Mouse (Mus musculus): ENCODE data around the gene Faf1. TPM values are rescaled to one million over a fixed set of nuclear protein-coding genes. Genes with fewer than 3 reads are reported as not detected.

Gene Faf1
- 46.9 and 58.8 TPM in 2 replicates for polyA plus RNA-seq (2011; ENCODE audit: insufficient read length, low read depth, missing spikeins)

- no peak for TF ChIP-seq CTCF (IDR thresholded peaks at IDR 0.05; ENCODE audit: borderline replicate concordance, insufficient read depth, low read length)
- TF ChIP-seq POLR2A (IDR thresholded peaks at IDR 0.05; ENCODE audit: low read depth, low read length) = peak; percentile 75
Measured at GRCm38 (mm10) chr4:109676218-109677215, at the start of gene Faf1. Gene Faf1 (plus strand): TSS chr4:109676588.

GRCm38 (mm10) chr4:109630215-109630614 lies 46.2 kb upstream of the Faf1 start:
- Histone ChIP-seq H3K27ac (ENCODE audit: insufficient read depth, low read length) (no peak overlapping the region), H3K4me3 (ENCODE audit: insufficient read depth, low read length) (no peak overlapping the region), H3K4me1 (ENCODE audit: control insufficient read depth, insufficient read depth, low read length) (no peaks in the 10 kb centered on the region)
- no peak for TF ChIP-seq CTCF (IDR thresholded peaks at IDR 0.05; ENCODE audit: borderline replicate concordance, insufficient read depth, low read length)
- no peak for TF ChIP-seq POLR2A (IDR thresholded peaks at IDR 0.05; ENCODE audit: low read depth, low read length)

More at GRCm38 (mm10) chr4:109676218-109677215, at the start of gene Faf1:
- no peaks in the 10 kb centered on the region; the same call in 1 of the 2 replicates for H3K4me1 ChIP-seq (ENCODE audit: control insufficient read depth, insufficient read depth, low read length)
- H3K27ac ChIP-seq (ENCODE audit: insufficient read depth, low read length) = peak within 1 kb of the TSS; percentile 91
- peak within 1 kb of the TSS; percentile 96 for H3K4me3 ChIP-seq (ENCODE audit: insufficient read depth, low read length)

GRCm38 (mm10) chr4:109631029-109631428 lies 45.4 kb upstream of the Faf1 start:
- no peaks in the 10 kb centered on the region for H3K4me1 ChIP-seq (ENCODE audit: control insufficient read depth, insufficient read depth, low read length)
- H3K4me3 ChIP-seq (ENCODE audit: insufficient read depth, low read length) = no peak overlapping the region
- no peak overlapping the region for H3K27ac ChIP-seq (ENCODE audit: insufficient read depth, low read length)
- no peak for TF ChIP-seq CTCF (IDR thresholded peaks at IDR 0.05; ENCODE audit: borderline replicate concordance, insufficient read depth, low read length)

GRCm38 (mm10) chr4:109634971-109635370 lies 41.4 kb upstream of the Faf1 start:
- Histone ChIP-seq H3K27ac (ENCODE audit: insufficient read depth, low read length) (no peak overlapping the region), H3K4me3 (ENCODE audit: insufficient read depth, low read length) (no peak overlapping the region), H3K4me1 (ENCODE audit: control insufficient read depth, insufficient read depth, low read length) (no peaks in the 10 kb centered on the region)
- TF ChIP-seq CTCF (IDR thresholded peaks at IDR 0.05; ENCODE audit: borderline replicate concordance, insufficient read depth, low read length) (peak; percentile 10; the same call in 1 of the 2 replicates), POLR2A (IDR thresholded peaks at IDR 0.05; ENCODE audit: low read depth, low read length) (no peak)

GRCm38 (mm10) chr4:109639356-109639755 lies 37.0 kb upstream of the Faf1 start:
- H3K4me3 ChIP-seq (ENCODE audit: insufficient read depth, low read length) = no peak overlapping the region
- no peaks in the 10 kb centered on the region for H3K4me1 ChIP-seq (ENCODE audit: control insufficient read depth, insufficient read depth, low read length)
- TF ChIP-seq CTCF (IDR thresholded peaks at IDR 0.05; ENCODE audit: borderline replicate concordance, insufficient read depth, low read length) = no peak
- no peak for TF ChIP-seq POLR2A (IDR thresholded peaks at IDR 0.05; ENCODE audit: low read depth, low read length)
- no peak overlapping the region for H3K27ac ChIP-seq (ENCODE audit: insufficient read depth, low read length)

- H3K4me1 ChIP-seq (ENCODE audit: control insufficient read depth, insufficient read depth, low read length) = no peaks in the 10 kb centered on the region
- no peak overlapping the region for H3K4me3 ChIP-seq (ENCODE audit: insufficient read depth, low read length)
- TF ChIP-seq POLR2A (IDR thresholded peaks at IDR 0.05; ENCODE audit: low read depth, low read length) (no peak), CTCF (IDR thresholded peaks at IDR 0.05; ENCODE audit: borderline replicate concordance, insufficient read depth, low read length) (no peak)
- H3K27ac ChIP-seq (ENCODE audit: insufficient read depth, low read length) = no peak overlapping the region
Measured at GRCm38 (mm10) chr4:109640141-109640540, 36.2 kb upstream of the Faf1 start.

GRCm38 (mm10) chr4:109641451-109641850 lies 34.9 kb upstream of the Faf1 start:
- no peak overlapping the region for H3K27ac ChIP-seq (ENCODE audit: insufficient read depth, low read length)
- no peak overlapping the region for H3K4me3 ChIP-seq (ENCODE audit: insufficient read depth, low read length)
- H3K4me1 ChIP-seq (ENCODE audit: control insufficient read depth, insufficient read depth, low read length) = no peaks in the 10 kb centered on the region
- TF ChIP-seq CTCF (IDR thresholded peaks at IDR 0.05; ENCODE audit: borderline replicate concordance, insufficient read depth, low read length) (no peak), POLR2A (IDR thresholded peaks at IDR 0.05; ENCODE audit: low read depth, low read length) (no peak)

GRCm38 (mm10) chr4:109647281-109647680 lies 29.1 kb upstream of the Faf1 start:
- Histone ChIP-seq H3K4me3 (ENCODE audit: insufficient read depth, low read length) (no peak overlapping the region), H3K4me1 (ENCODE audit: control insufficient read depth, insufficient read depth, low read length) (peaks cover 2% of the 10 kb centered on the region; the same call in 1 of the 2 replicates)

GRCm38 (mm10) chr4:109649331-109649730 lies 27.1 kb upstream of the Faf1 start:
- no peak for TF ChIP-seq POLR2A (IDR thresholded peaks at IDR 0.05; ENCODE audit: low read depth, low read length)
- no peak for TF ChIP-seq CTCF (IDR thresholded peaks at IDR 0.05; ENCODE audit: borderline replicate concordance, insufficient read depth, low read length)
- Histone ChIP-seq H3K27ac (ENCODE audit: insufficient read depth, low read length) (no peak overlapping the region), H3K4me1 (ENCODE audit: control insufficient read depth, insufficient read depth, low read length) (peaks cover 2% of the 10 kb centered on the region; the same call in 1 of the 2 replicates), H3K4me3 (ENCODE audit: insufficient read depth, low read length) (no peak overlapping the region)

More at GRCm38 (mm10) chr4:109647281-109647680, 29.1 kb upstream of the Faf1 start:
- TF ChIP-seq CTCF (IDR thresholded peaks at IDR 0.05; ENCODE audit: borderline replicate concordance, insufficient read depth, low read length) = no peak
- no peak for TF ChIP-seq POLR2A (IDR thresholded peaks at IDR 0.05; ENCODE audit: low read depth, low read length)
- no peak overlapping the region for H3K27ac ChIP-seq (ENCODE audit: insufficient read depth, low read length)

- Histone ChIP-seq H3K27ac (ENCODE audit: insufficient read depth, low read length) (no peak overlapping the region), H3K4me1 (ENCODE audit: control insufficient read depth, insufficient read depth, low read length) (peaks cover 3% of the 10 kb centered on the region; the same call in 1 of the 2 replicates), H3K4me3 (ENCODE audit: insufficient read depth, low read length) (no peak overlapping the region)
- TF ChIP-seq POLR2A (IDR thresholded peaks at IDR 0.05; ENCODE audit: low read depth, low read length) (no peak), CTCF (IDR thresholded peaks at IDR 0.05; ENCODE audit: borderline replicate concordance, insufficient read depth, low read length) (no peak)
Measured at GRCm38 (mm10) chr4:109653251-109653650, 23.1 kb upstream of the Faf1 start.

All from embryonic fibroblast, embryonic 13.5 days (primary cell).